Mouse (Mus musculus) hindbrain, postnatal 0 days (tissue): Measurements from ENCODE around the gene Rnf7. TPM values are rescaled to one million over a fixed set of nuclear protein-coding genes. Genes with fewer than 3 reads are reported as not detected.
A peak's percentile ranks its signal among the peaks of the same experiment; 100 is the strongest.
"Not testable (repeated sequence)": the region's sequence is repeated elsewhere in the genome, so short reads cannot be mapped to it uniquely, and the experiment has no call there.

Experiments used
- ATAC-seq: fragments of 200-750 bp; cut with Nextera tagmentation; 2 replicates; pipeline ENCODE4 v1.8.0; 2017; ENCODE audit warnings: mild to moderate bottlenecking, moderate TSS enrichment, moderate library complexity
- DNase-seq: peaks from one replicate; pipeline ENCODE4 v3.0.0-alpha.2; 2015; ENCODE audit warnings: low spot score
- H3K27ac ChIP-seq: fragments of 300-500 bp; sonication (generic); 2 replicates; pipeline ENCODE4 v1.5.1; 2014; ENCODE audit warnings: mild to moderate bottlenecking
- H3K27me3 ChIP-seq: fragments of 300-500 bp; sonication (generic); 2 replicates; pipeline ENCODE4 v1.6.1; 2014; ENCODE audit warnings: low read length, mixed read lengths; ENCODE audit not compliant: insufficient read depth
- H3K36me3 ChIP-seq: fragments of 300-500 bp; sonication (generic); 2 replicates; pipeline ENCODE4 v1.6.1; 2014; ENCODE audit warnings: low read length, mixed read lengths; ENCODE audit not compliant: insufficient read depth
- H3K4me1 ChIP-seq: fragments of 300-500 bp; sonication (generic); 2 replicates; pipeline ENCODE4 v1.6.1; 2014; ENCODE audit warnings: antibody characterized with exemption, low read length, mixed read lengths; ENCODE audit not compliant: insufficient read depth
- H3K4me2 ChIP-seq: fragments of 300-500 bp; sonication (generic); 2 replicates; pipeline ENCODE4 v1.6.1; 2014; ENCODE audit warnings: low read depth, mild to moderate bottlenecking, low read length, moderate library complexity, mixed read lengths
- H3K4me3 ChIP-seq: fragments of 300-500 bp; sonication (generic); 2 replicates; pipeline ENCODE4 v1.5.1; 2014; ENCODE audit warnings: low read length
- H3K9ac ChIP-seq: fragments of 300-500 bp; sonication (generic); replicated peaks from 2 replicates; pipeline ENCODE4 v1.6.1; 2014; ENCODE audit warnings: mild to moderate bottlenecking, low read length, moderate library complexity, mixed read lengths
- H3K9me3 ChIP-seq: fragments of 300-500 bp; sonication (generic); 2 replicates; pipeline ENCODE4 v1.6.1; 2016; ENCODE audit warnings: low read length, mixed read lengths
- CTCF ChIP-seq: IDR thresholded peaks from 2 replicates; pipeline ENCODE4 v1.5.1; 2016; ENCODE audit warnings: antibody characterized with exemption, control low read depth, low read depth
- WGBS: fragments of 180-500 bp; shearing (Covaris S2); extraction: QIAGEN DNeasy Blood & Tissue Kit; methylation state at CpG from one replicate; pipeline ENCODE4 v1.1.7; 2014; 5-methylcytosine and 5-hydroxymethylcytosine counted together
- polyA plus RNA-seq: library from polyadenylated mRNA; unstranded; fragments of >200 nt; fragmentation: Nextera tagmentation; extraction: Ambion mirVana; gene quantifications from 2 replicates; pipeline ENCODE4 v1.2.1, GENCODE M21; 2015
- total RNA-seq: library from RNA; depleted of rRNA; stranded (reverse); fragments of >200 nt; gene quantifications from 2 replicates; pipeline ENCODE4 v1.2.3, GENCODE M21; 2014; rRNA removed

The Rnf7 gene
- 273 and 312 TPM in 2 replicates for total RNA-seq
- 231 and 241 TPM in 2 replicates for polyA plus RNA-seq

GRCm38 (mm10) chr9:96478071-96478888 lies at the start of gene Rnf7:
Gene Rnf7 (minus strand): TSS chr9:96478675.
- H3K4me1 ChIP-seq, result peaks cover 5% of the 10 kb centered on the region; the same call in 1 of the 2 replicates
- H3K27ac ChIP-seq, result peak within 1 kb of the TSS; percentile 87
- peak within 1 kb of the TSS; percentile 75 for H3K9ac ChIP-seq
- under 1% methylated on average over 71 of the region's 74 CpGs for WGBS
- H3K9me3 ChIP-seq, result no peaks in the 10 kb centered on the region
- H3K4me2 ChIP-seq, result peak within 1 kb of the TSS; percentile 91
- H3K27me3 ChIP-seq, result no peaks in the 10 kb centered on the region
- ATAC-seq, result peak; percentile 99
- H3K4me3 ChIP-seq, result peak within 1 kb of the TSS; percentile 74
- peak; percentile 99 for DNase-seq
- no peak; the same call in 1 of the 2 replicates for TF ChIP-seq CTCF
- H3K36me3 ChIP-seq, result no peaks in the 10 kb centered on the region

DNA sequence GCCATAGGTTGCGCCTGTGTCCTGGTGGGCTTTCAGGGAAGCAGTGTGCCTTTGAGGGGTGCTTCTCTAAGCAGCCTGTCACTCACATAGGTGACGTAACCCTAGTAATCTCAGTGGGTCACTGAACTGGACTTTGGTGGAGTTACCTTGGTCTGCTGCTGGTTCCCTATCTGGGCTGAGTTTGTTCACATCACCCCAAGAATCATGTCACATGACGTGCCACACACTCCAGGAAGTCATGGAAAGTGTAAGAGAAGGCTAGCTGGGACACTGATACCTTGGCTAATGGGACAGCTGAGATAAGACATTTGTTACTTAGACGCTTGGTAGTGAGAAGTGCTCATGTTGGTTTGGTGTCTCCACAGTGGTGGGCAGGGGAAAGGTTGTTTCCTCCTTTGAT lies 47.5 kb upstream of the Rnf7 start:
- WGBS, result 83% methylated on average over 4 of the region's 4 CpGs
- Histone ChIP-seq H3K4me3 (no peak overlapping the region), H3K9me3 (no peaks in the 10 kb centered on the region), H3K4me2 (no peak overlapping the region), H3K9ac (no peak overlapping the region), H3K27me3 (no peaks in the 10 kb centered on the region), H3K27ac (no peak overlapping the region), H3K4me1 (peaks cover 13% of the 10 kb centered on the region; the same call in 1 of the 2 replicates), H3K36me3 (no peaks in the 10 kb centered on the region)
- no peak for ATAC-seq
- TF ChIP-seq CTCF, result no peak
- DNase-seq, result no peak

DNA sequence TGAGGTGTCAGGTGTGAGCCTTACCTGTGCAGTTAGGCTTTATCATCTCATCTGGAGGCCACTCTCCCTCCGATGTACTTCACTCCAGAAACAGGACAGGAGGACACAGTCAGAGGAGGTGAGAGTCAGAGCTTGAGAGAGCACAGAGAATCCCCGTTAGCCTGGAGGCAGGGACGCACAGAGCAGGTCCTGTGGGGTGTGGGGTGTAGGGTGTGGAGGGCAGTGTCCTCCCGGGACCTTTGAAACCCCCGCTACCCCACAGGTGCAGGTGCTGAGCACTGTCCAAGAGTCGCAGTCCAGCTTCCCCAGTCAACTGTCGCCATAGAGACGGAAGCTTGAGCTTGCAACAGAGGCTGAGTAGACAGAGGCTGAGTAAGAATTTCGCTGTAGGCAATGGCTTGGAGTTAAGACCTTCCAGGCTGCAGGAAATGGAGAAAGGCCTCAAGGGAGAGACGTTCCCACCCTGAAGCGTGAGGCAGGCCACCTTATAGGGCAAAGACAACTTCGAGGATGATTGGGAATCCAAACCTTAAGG lies 46.6 kb upstream of the Rnf7 start, which contains the start of gene Gm28729:
TSS of gene Gm28729 (minus strand) at position 293 of the 535 bp plus-strand sequence.
- DNase-seq (no peak), ATAC-seq (no peak)
- Histone ChIP-seq H3K4me3 (no peak within 1 kb of the TSS), H3K9ac (no peak within 1 kb of the TSS), H3K4me2 (no peak within 1 kb of the TSS), H3K9me3 (no peaks in the 10 kb centered on the region), H3K27ac (no peak within 1 kb of the TSS), H3K4me1 (0 out of 2 replicates have a peak, but pooled peaks cover 6% of the 10 kb centered on the region), H3K36me3 (no peaks in the 10 kb centered on the region), H3K27me3 (no peaks in the 10 kb centered on the region)
- no peak for TF ChIP-seq CTCF
- WGBS, result 53% methylated on average over 12 of the region's 12 CpGs

- H3K27me3 ChIP-seq, result no peaks in the 10 kb centered on the region
- ATAC-seq, result no peak
- no peak overlapping the region for H3K9ac ChIP-seq
- 88% methylated on average over 5 of the region's 5 CpGs for WGBS
- no peak for DNase-seq
- no peak overlapping the region for H3K27ac ChIP-seq
- no peaks in the 10 kb centered on the region for H3K9me3 ChIP-seq
- H3K4me1 ChIP-seq, result 0 out of 2 replicates have a peak, but pooled peaks cover 6% of the 10 kb centered on the region
- TF ChIP-seq CTCF, result no peak
- H3K36me3 ChIP-seq, result no peaks in the 10 kb centered on the region
- no peak overlapping the region for H3K4me2 ChIP-seq
- H3K4me3 ChIP-seq, result no peak overlapping the region
Observed at GRCm38 (mm10) chr9:96523148-96523547, 44.7 kb upstream of the Rnf7 start.

- not testable (repeated sequence) for ATAC-seq, H3K4me3 ChIP-seq, DNase-seq, H3K36me3 ChIP-seq, H3K27ac ChIP-seq, H3K9me3 ChIP-seq, H3K27me3 ChIP-seq, H3K4me2 ChIP-seq, H3K4me1 ChIP-seq, H3K9ac ChIP-seq
- 95% methylated on average over 2 of the region's 2 CpGs for WGBS
- TF ChIP-seq CTCF, result peak; percentile 26
Observed at GRCm38 (mm10) chr9:96521574-96521973, 43.1 kb upstream of the Rnf7 start.

- ATAC-seq, result no peak
- 31% methylated on average over 4 of the region's 4 CpGs for WGBS
- no peaks in the 10 kb centered on the region for H3K9me3 ChIP-seq
- no peaks in the 10 kb centered on the region for H3K4me1 ChIP-seq
- no peak overlapping the region for H3K4me2 ChIP-seq
- H3K27ac ChIP-seq, result no peak overlapping the region
- H3K9ac ChIP-seq, result no peak overlapping the region
- H3K27me3 ChIP-seq, result no peaks in the 10 kb centered on the region
- H3K4me3 ChIP-seq, result no peak overlapping the region
- no peaks in the 10 kb centered on the region for H3K36me3 ChIP-seq
- no peak for DNase-seq
- TF ChIP-seq CTCF, result no peak
Observed at GRCm38 (mm10) chr9:96517429-96517828, 39.0 kb upstream of the Rnf7 start.
